Mouse (Mus musculus): Measurements from ENCODE around the gene Izumo4.
A peak's percentile ranks its signal among the peaks of the same experiment; 100 is the strongest.

Gene Izumo4

GRCm38 (mm10) chr10:80669737-80670485 is 32.1 kb upstream of the Izumo4 start:
- DNase-seq (ENCODE audit: low read depth, low spot score): peak; percentile 82

- no peak for DNase-seq (ENCODE audit: low read depth, low spot score)
Measured at GRCm38 (mm10) chr10:80670531-80670930, 31.5 kb upstream of the Izumo4 start.

GRCm38 (mm10) chr10:80671251-80671650 is 30.7 kb upstream of the Izumo4 start:
- no peak for DNase-seq (ENCODE audit: low read depth, low spot score)

GRCm38 (mm10) chr10:80671936-80672690 is 29.9 kb upstream of the Izumo4 start:
- no peak for DNase-seq (ENCODE audit: low read depth, low spot score)

GRCm38 (mm10) chr10:80673690-80674089 is 28.3 kb upstream of the Izumo4 start:
- DNase-seq (ENCODE audit: low read depth, low spot score): no peak

- peak; percentile 55 for DNase-seq (ENCODE audit: low read depth, low spot score)
Measured at GRCm38 (mm10) chr10:80674161-80674711, 27.7 kb upstream of the Izumo4 start.

- no peak for DNase-seq (ENCODE audit: low read depth, low spot score)
Measured at GRCm38 (mm10) chr10:80674851-80675404, 27.1 kb upstream of the Izumo4 start.

GRCm38 (mm10) chr10:80675405-80676197 is 26.4 kb upstream of the Izumo4 start:
- peak; percentile 53 for DNase-seq (ENCODE audit: low read depth, low spot score)

- DNase-seq (ENCODE audit: low read depth, low spot score): peak; percentile 100
Measured at GRCm38 (mm10) chr10:80676198-80676928, 25.6 kb upstream of the Izumo4 start.

- peak; percentile 74 for DNase-seq (ENCODE audit: low read depth, low spot score)
Measured at GRCm38 (mm10) chr10:80677128-80677875, 24.7 kb upstream of the Izumo4 start.

GRCm38 (mm10) chr10:80677942-80678436 is 24.0 kb upstream of the Izumo4 start, which contains the start of gene Mknk2:
Gene Mknk2, minus strand, starts transcription at chr10:80678112.
- peak; percentile 95 for DNase-seq (ENCODE audit: low read depth, low spot score)

GRCm38 (mm10) chr10:80678601-80679377 is 23.2 kb upstream of the Izumo4 start:
- DNase-seq (ENCODE audit: low read depth, low spot score): peak; percentile 60

GRCm38 (mm10) chr10:80679556-80680259 is 22.3 kb upstream of the Izumo4 start:
- no peak for DNase-seq (ENCODE audit: low read depth, low spot score)

GRCm38 (mm10) chr10:80680260-80680696 is 21.7 kb upstream of the Izumo4 start:
- no peak for DNase-seq (ENCODE audit: low read depth, low spot score)

GRCm38 (mm10) chr10:80682003-80682402 is 20.0 kb upstream of the Izumo4 start:
- DNase-seq (ENCODE audit: low read depth, low spot score): no peak

- no peak for DNase-seq (ENCODE audit: low read depth, low spot score)
Measured at GRCm38 (mm10) chr10:80683647-80684046, 18.3 kb upstream of the Izumo4 start.

- peak; percentile 77 for DNase-seq (ENCODE audit: low read depth, low spot score)
Measured at GRCm38 (mm10) chr10:80684214-80684613, 17.8 kb upstream of the Izumo4 start.

- no peak for DNase-seq (ENCODE audit: low read depth, low spot score)
Measured at GRCm38 (mm10) chr10:80684984-80685383, 17.0 kb upstream of the Izumo4 start.
